ENCODE assay signal across 22 mouse cellular contexts in genomic region chr9:121204149-121204800, GRCm38 (mm10).
DNase-seq lines count a peak whose midpoint lies in the region; ATAC-seq and TF ChIP-seq lines count a peak whose summit lies in the region.
"Had no signal": no experiment of that assay in that cellular context is flagged by ENCODE, and none has a peak within 500 bp of the region (broad histone marks: within the 10 kb centered on the region; RNA-seq: fewer than 3 reads in every experiment).

No protein-coding gene starts in this region.

- H3K4me3 ChIP-seq in forebrain, embryonic 11.5 days (ENCODE audit: low read depth, low read length) = no peak overlapping the region
- H3K4me3 ChIP-seq in forebrain, embryonic 16.5 days (replicated peaks; ENCODE audit: low read length) = no peak overlapping the region
- H3K4me3 ChIP-seq in hindbrain, embryonic 10.5 days = no peak overlapping the region
- H3K4me3 ChIP-seq in hindbrain, postnatal 0 days (ENCODE audit: low read length) = no peak overlapping the region
- no peak overlapping the region for H3K4me3 ChIP-seq in midbrain, embryonic 12.5 days
- H3K4me3 ChIP-seq in midbrain, embryonic 10.5 days = no peak overlapping the region
- H3K4me3 ChIP-seq in midbrain, embryonic 16.5 days (ENCODE audit: low read depth, low read length) = no peak overlapping the region
- H3K4me3 ChIP-seq: embryonic facial prominence, embryonic 13.5 days; erythroblast, embryonic 14.5 days had no signal

- no peaks in the 10 kb centered on the region for H3K27me3 ChIP-seq in forebrain, embryonic 11.5 days (ENCODE audit: control insufficient read depth, insufficient read depth, low read length)
- no peaks in the 10 kb centered on the region for H3K27me3 ChIP-seq in forebrain, embryonic 16.5 days (replicated peaks; ENCODE audit: control insufficient read depth, insufficient read depth, low read length)
- no peaks in the 10 kb centered on the region for H3K27me3 ChIP-seq in hindbrain, embryonic 10.5 days (ENCODE audit: insufficient read depth, poor library complexity, severe bottlenecking)
- H3K27me3 ChIP-seq in hindbrain, postnatal 0 days (ENCODE audit: insufficient read depth, low read length) = no peaks in the 10 kb centered on the region
- no peaks in the 10 kb centered on the region for H3K27me3 ChIP-seq in midbrain, embryonic 12.5 days
- H3K27me3 ChIP-seq in midbrain, embryonic 10.5 days (ENCODE audit: low read depth, poor library complexity, severe bottlenecking) = no peaks in the 10 kb centered on the region
- no peaks in the 10 kb centered on the region for H3K27me3 ChIP-seq in midbrain, embryonic 16.5 days (ENCODE audit: control insufficient read depth, insufficient read depth, low read depth, low read length)
- H3K27me3 ChIP-seq: embryonic facial prominence, embryonic 13.5 days had no signal

- H3K4me2 ChIP-seq in forebrain, embryonic 11.5 days (ENCODE audit: low read depth, low read length, severe bottlenecking) = no peak overlapping the region
- no peak overlapping the region for H3K4me2 ChIP-seq in forebrain, embryonic 16.5 days (ENCODE audit: low read length)
- no peak overlapping the region for H3K4me2 ChIP-seq in hindbrain, postnatal 0 days (ENCODE audit: low read depth, low read length)
- no peak overlapping the region for H3K4me2 ChIP-seq in midbrain, embryonic 12.5 days (replicated peaks)
- no peak overlapping the region for H3K4me2 ChIP-seq in midbrain, embryonic 16.5 days (ENCODE audit: low read length)
- H3K4me2 ChIP-seq: embryonic facial prominence, embryonic 13.5 days; liver, embryonic 11.5 days had no signal

- 75% methylated on average over 14 of the region's 14 CpGs for WGBS in forebrain, embryonic 11.5 days
- WGBS in forebrain, embryonic 16.5 days = 65% methylated on average over 14 of the region's 14 CpGs
- WGBS in hindbrain, embryonic 10.5 days = 77% methylated on average over 14 of the region's 14 CpGs
- 58% methylated on average over 14 of the region's 14 CpGs for WGBS in hindbrain, postnatal 0 days
- 76% methylated on average over 14 of the region's 14 CpGs for WGBS in midbrain, embryonic 12.5 days
- 88% methylated on average over 14 of the region's 14 CpGs for WGBS in midbrain, embryonic 10.5 days
- 67% methylated on average over 14 of the region's 14 CpGs for WGBS in midbrain, embryonic 16.5 days

- peak; percentile 45 for DNase-seq in forebrain, embryonic 11.5 days (ENCODE audit: low spot score)
- DNase-seq in hindbrain, embryonic 10.5 days (ENCODE audit: low spot score) = no peak
- DNase-seq in hindbrain, postnatal 0 days (ENCODE audit: low spot score) = no peak
- no peak for DNase-seq in midbrain, embryonic 10.5 days (ENCODE audit: low spot score)
- no peak for DNase-seq in thymus, postnatal 4 days
- DNase-seq: cerebellum, adult 2 months; cerebellum, postnatal 25 days; heart, adult 18-20 months; kidney, adult 8-10 months; kidney, postnatal 10 days; left cerebral cortex, postnatal 4 days; lung, adult 18-20 months; lung, postnatal 14 days; thymus, adult 2 months had no signal

- no peaks in the 10 kb centered on the region for H3K9me3 ChIP-seq in forebrain, embryonic 11.5 days (ENCODE audit: control insufficient read depth, low read length)
- peaks cover 6% of the 10 kb centered on the region; the same call in 1 of the 2 replicates for H3K9me3 ChIP-seq in forebrain, embryonic 16.5 days (ENCODE audit: control insufficient read depth, low read length)
- peaks cover 4% of the 10 kb centered on the region; the same call in 1 of the 2 replicates for H3K9me3 ChIP-seq in hindbrain, embryonic 10.5 days
- 0 out of 2 replicates have a peak, but pooled peaks cover 4% of the 10 kb centered on the region for H3K9me3 ChIP-seq in hindbrain, postnatal 0 days (ENCODE audit: low read length)
- peaks cover 5% of the 10 kb centered on the region; the same call in 1 of the 2 replicates for H3K9me3 ChIP-seq in midbrain, embryonic 12.5 days
- no peaks in the 10 kb centered on the region; the same call in 1 of the 2 replicates for H3K9me3 ChIP-seq in midbrain, embryonic 10.5 days (replicated peaks)
- no peaks in the 10 kb centered on the region; the same call in 1 of the 2 replicates for H3K9me3 ChIP-seq in midbrain, embryonic 16.5 days (replicated peaks; ENCODE audit: control insufficient read depth, low read length, poor library complexity, severe bottlenecking)

- no peak for ATAC-seq in forebrain, embryonic 11.5 days (replicated peaks; ENCODE audit: low FRiP score)
- no peak for ATAC-seq in forebrain, embryonic 16.5 days
- ATAC-seq in hindbrain, postnatal 0 days = no peak
- peak; percentile 41; the same call in 1 of the 2 replicates for ATAC-seq in midbrain, embryonic 12.5 days (ENCODE audit: low FRiP score, low read depth)
- 0 out of 2 replicates have a peak, but pooled peaks have one; percentile 25 for ATAC-seq in midbrain, embryonic 16.5 days
- ATAC-seq: activated CD4-positive, CD25-positive, alpha-beta regulatory T cell, adult 4 months; inflammation-experienced regulatory T-cells, adult 6 months had no signal

- no peak for TF ChIP-seq CTCF in hindbrain, postnatal 0 days (IDR thresholded peaks at IDR 0.05; ENCODE audit: low read depth)

- H3K4me1 ChIP-seq in forebrain, embryonic 11.5 days (replicated peaks; ENCODE audit: control insufficient read depth, insufficient read depth, low read length) = 0 out of 2 replicates have a peak, but pooled peaks cover 2% of the 10 kb centered on the region
- no peaks in the 10 kb centered on the region for H3K4me1 ChIP-seq in forebrain, embryonic 16.5 days (replicated peaks; ENCODE audit: control insufficient read depth, insufficient read depth, low read length)
- peaks cover 5% of the 10 kb centered on the region; the same call in 1 of the 2 replicates for H3K4me1 ChIP-seq in hindbrain, embryonic 10.5 days (replicated peaks)
- H3K4me1 ChIP-seq in hindbrain, postnatal 0 days (ENCODE audit: insufficient read depth, low read length) = no peaks in the 10 kb centered on the region
- H3K4me1 ChIP-seq in midbrain, embryonic 12.5 days = 0 out of 2 replicates have a peak, but pooled peaks cover 6% of the 10 kb centered on the region
- H3K4me1 ChIP-seq in midbrain, embryonic 10.5 days = no peaks in the 10 kb centered on the region
- H3K4me1 ChIP-seq in midbrain, embryonic 16.5 days (ENCODE audit: control insufficient read depth, insufficient read depth, low read length) = no peaks in the 10 kb centered on the region
- H3K4me1 ChIP-seq: embryonic facial prominence, embryonic 13.5 days had no signal

- no peak overlapping the region for H3K9ac ChIP-seq in forebrain, embryonic 11.5 days (ENCODE audit: low read length)
- no peak overlapping the region for H3K9ac ChIP-seq in forebrain, embryonic 16.5 days (replicated peaks; ENCODE audit: low read depth, low read length)
- H3K9ac ChIP-seq in hindbrain, postnatal 0 days (replicated peaks; ENCODE audit: low read length) = no peak overlapping the region
- H3K9ac ChIP-seq in midbrain, embryonic 12.5 days (replicated peaks) = no peak overlapping the region
- H3K9ac ChIP-seq in midbrain, embryonic 16.5 days (ENCODE audit: low read depth, low read length) = no peak overlapping the region
- H3K9ac ChIP-seq: embryonic facial prominence, embryonic 13.5 days had no signal

- H3K27ac ChIP-seq in forebrain, embryonic 11.5 days (ENCODE audit: low read depth, low read length) = no peak overlapping the region
- no peak overlapping the region for H3K27ac ChIP-seq in forebrain, embryonic 16.5 days (ENCODE audit: low read length)
- 0 out of 2 replicates have a peak overlapping the region, but pooled peaks have one; percentile 5 for H3K27ac ChIP-seq in hindbrain, embryonic 10.5 days
- H3K27ac ChIP-seq in hindbrain, postnatal 0 days = no peak overlapping the region
- 0 out of 2 replicates have a peak overlapping the region, but pooled peaks have one; percentile 7 for H3K27ac ChIP-seq in midbrain, embryonic 12.5 days (replicated peaks)
- no peak overlapping the region for H3K27ac ChIP-seq in midbrain, embryonic 10.5 days (replicated peaks)
- H3K27ac ChIP-seq in midbrain, embryonic 16.5 days (ENCODE audit: low read length) = no peak overlapping the region
- H3K27ac ChIP-seq: embryonic facial prominence, embryonic 13.5 days had no signal

- H3K36me3 ChIP-seq in forebrain, embryonic 11.5 days (ENCODE audit: control insufficient read depth, insufficient read depth, low read length) = no peaks in the 10 kb centered on the region
- H3K36me3 ChIP-seq in forebrain, embryonic 16.5 days (ENCODE audit: control insufficient read depth, insufficient read depth) = peaks cover 7% of the 10 kb centered on the region; the same call in 1 of the 2 replicates
- H3K36me3 ChIP-seq in hindbrain, embryonic 10.5 days = peaks cover 36% of the 10 kb centered on the region
- H3K36me3 ChIP-seq in hindbrain, postnatal 0 days (ENCODE audit: insufficient read depth, low read length) = no peaks in the 10 kb centered on the region
- peaks cover under 1% of the 10 kb centered on the region; the same call in 1 of the 2 replicates for H3K36me3 ChIP-seq in midbrain, embryonic 12.5 days
- peaks cover 40% of the 10 kb centered on the region for H3K36me3 ChIP-seq in midbrain, embryonic 10.5 days
- H3K36me3 ChIP-seq in midbrain, embryonic 16.5 days (ENCODE audit: control insufficient read depth, insufficient read depth, low read length) = peaks cover 3% of the 10 kb centered on the region; the same call in 1 of the 2 replicates

Comparison
In these comparisons a context has a peak if more than half of its experiments do, and no peak if none do; other contexts are left out.
1. H3K27ac ChIP-seq: peak in hindbrain, embryonic 10.5 days (single experiment) and midbrain, embryonic 12.5 days (single experiment); none in forebrain, embryonic 11.5 days (single experiment), forebrain, embryonic 16.5 days (single experiment), hindbrain, postnatal 0 days (single experiment), midbrain, embryonic 10.5 days (single experiment) and midbrain, embryonic 16.5 days (single experiment).
2. ATAC-seq: peak in midbrain, embryonic 12.5 days (single experiment) and midbrain, embryonic 16.5 days (single experiment); none in forebrain, embryonic 11.5 days (single experiment), forebrain, embryonic 16.5 days (single experiment) and hindbrain, postnatal 0 days (single experiment).